Mouse (Mus musculus): ENCODE results near the gene Plcd4.

The Plcd4 gene

GRCm38 (mm10) chr1:74600501-74601266 lies 58.0 kb downstream of the Plcd4 start:
- no peak for DNase-seq (ENCODE audit: low spot score)

- peak; percentile 65 for DNase-seq (ENCODE audit: low spot score)
Measured at GRCm38 (mm10) chr1:74601267-74601962, 58.7 kb downstream of the Plcd4 start, which contains the start of the genes Rnf25 and Stk36. TSS of gene Rnf25 (minus strand) at chr1:74601397. TSS of gene Stk36 (plus strand) at chr1:74601445.

Data from spleen, adult 12 weeks (tissue).